8 mouse cellular contexts compared by ENCODE assay signal in genomic region chr4:118083217-118083951, GRCm38 (mm10). TPM values are rescaled to one million over a fixed set of nuclear protein-coding genes. Genes with fewer than 3 reads are reported as not detected.
DNase-seq lines count a peak whose midpoint lies in the region; ATAC-seq and TF ChIP-seq lines count a peak whose summit lies in the region.

No protein-coding gene starts in this region.

- 43% methylated on average over 14 of the region's 14 CpGs for WGBS in hindbrain, embryonic 13.5 days

- ATAC-seq in Patski, result no peak
- ATAC-seq in hindbrain, embryonic 13.5 days (ENCODE audit: low FRiP score), result peak; percentile 93

- CTCF ChIA-PET in Patski (lab: Charles Lee), result interaction anchor here (0.7 to 2.4 kb wide), 17 partner anchors 12 to 254 kb away, joined by 3 to 25 read pairs (median 4); partner anchors contain the start of genes Dph2 and Kdm4a

- H3K9me3 ChIP-seq in hindbrain, embryonic 13.5 days, result no peaks in the 10 kb centered on the region

- no peak overlapping the region for H3K27ac ChIP-seq in hindbrain, embryonic 13.5 days

- H3K4me3 ChIP-seq in hindbrain, embryonic 13.5 days, result no peak overlapping the region

- DNase-seq in Patski (ENCODE audit: low read depth, low spot score), result peak; percentile 42
- peak; percentile 97 to 99 for DNase-seq in cerebellum, postnatal 14 days
- peak; percentile 92 to 94 for DNase-seq in frontal cortex, postnatal 25 days (ENCODE audit: low spot score in 2 of 2)
- peak; percentile 95 for DNase-seq in layer of hippocampus, postnatal 14 days (ENCODE audit: low spot score in 2 of 2)
- DNase-seq in lung, postnatal 10 days, result peak; percentile 95
- DNase-seq in ovary, postnatal 36 days (ENCODE audit: low spot score), result peak; percentile 91
- DNase-seq in thymus, postnatal 14 days, result peak; percentile 82

- H3K4me1 ChIP-seq in hindbrain, embryonic 13.5 days (replicated peaks), result peaks cover 22% of the 10 kb centered on the region

- no peaks in the 10 kb centered on the region for H3K36me3 ChIP-seq in hindbrain, embryonic 13.5 days

- POLR2A ChIA-PET in Patski (lab: Charles Lee), result interaction anchor here (0.9 kb wide), 2 partner anchors 91 to 171 kb away, joined by 3 to 4 read pairs; no protein-coding TSS in a partner anchor

- in situ Hi-C loops in Patski (cut with MboI; ENCODE audit: low pct_unique_long_range_greater_than_20kb), result loop anchor here (5.0 kb wide), 2 partner anchors 156 to 251 kb away; partner anchors contain the start of genes Artn and Slc6a9

- H3K27me3 ChIP-seq in Patski, result no peaks in the 10 kb centered on the region
- H3K27me3 ChIP-seq in hindbrain, embryonic 13.5 days, result no peaks in the 10 kb centered on the region

- no peak overlapping the region for H3K4me2 ChIP-seq in hindbrain, embryonic 13.5 days

- TF ChIP-seq CTCF in Patski (IDR thresholded peaks at IDR 0.05), result peak; percentile 95

- no peak overlapping the region; the same call in 1 of the 2 replicates for H3K9ac ChIP-seq in hindbrain, embryonic 13.5 days

RNA-seq across cellular contexts. Expression of gene St3gal3, which starts 51.3 kb away (rescaled TPM):
- 27.4 TPM for polyA plus RNA-seq in Patski (2021)
- 10.5 and 10.8 TPM in 2 replicates for polyA plus RNA-seq in hindbrain, embryonic 13.5 days (2015; fragmentation: Nextera tagmentation; extraction: Ambion mirVana)
- 10 to 100 TPM; 40.7 to 43.0 TPM for total RNA-seq in layer of hippocampus, postnatal 14 days (2021)

Comparison
In these comparisons a context has a peak if more than half of its experiments do, and no peak if none do; other contexts are left out.
1. DNase-seq: peak in every context shown above with its lines; median percentile 98 in cerebellum, postnatal 14 days; 95 in layer of hippocampus, postnatal 14 days; 95 in lung, postnatal 10 days; 93 in frontal cortex, postnatal 25 days; 91 in ovary, postnatal 36 days; 82 in thymus, postnatal 14 days; 42 in Patski.